Mouse (Mus musculus) hindbrain, embryonic 13.5 days (tissue): ENCODE results near the gene Slc5a4a. TPM values are rescaled to one million over a fixed set of nuclear protein-coding genes. Genes with fewer than 3 reads are reported as not detected.

Source experiments
- ATAC-seq: fragments of 200-750 bp; cut with Nextera tagmentation; 2 replicates; pipeline ENCODE4 v1.8.0; 2017; ENCODE audit warnings: moderate TSS enrichment; ENCODE audit not compliant: low FRiP score
- H3K27ac ChIP-seq: fragments of 300-500 bp; sonication (generic); 2 replicates; pipeline ENCODE4 v1.5.1; 2015; ENCODE audit warnings: inconsistent platforms, mild to moderate bottlenecking, moderate library complexity
- H3K27me3 ChIP-seq: fragments of 300-500 bp; sonication (generic); 2 replicates; pipeline ENCODE4 v1.6.1; 2015; ENCODE audit warnings: mild to moderate bottlenecking, inconsistent platforms
- H3K36me3 ChIP-seq: fragments of 300-500 bp; sonication (generic); 2 replicates; pipeline ENCODE4 v1.6.1; 2015; ENCODE audit warnings: mild to moderate bottlenecking, inconsistent platforms
- H3K4me1 ChIP-seq: fragments of 300-500 bp; sonication (generic); replicated peaks from 2 replicates; pipeline ENCODE4 v1.6.1; 2015; ENCODE audit warnings: inconsistent platforms
- H3K4me2 ChIP-seq: fragments of 300-500 bp; sonication (generic); 2 replicates; pipeline ENCODE4 v1.6.1; 2015; ENCODE audit warnings: inconsistent platforms, mild to moderate bottlenecking, moderate library complexity
- H3K4me3 ChIP-seq: fragments of 300-500 bp; sonication (generic); 2 replicates; pipeline ENCODE4 v1.5.1; 2015; ENCODE audit warnings: mild to moderate bottlenecking, inconsistent platforms
- H3K9ac ChIP-seq: fragments of 300-500 bp; sonication (generic); 2 replicates; pipeline ENCODE4 v1.6.1; 2015; ENCODE audit warnings: mild to moderate bottlenecking, inconsistent platforms
- H3K9me3 ChIP-seq: fragments of 300-500 bp; sonication (generic); 2 replicates; pipeline ENCODE4 v1.6.1; 2016; ENCODE audit warnings: inconsistent platforms
- WGBS: fragments of 180-500 bp; shearing (Covaris S2); methylation state at CpG from one replicate; pipeline ENCODE4 v1.1.7; 2015; 5-methylcytosine and 5-hydroxymethylcytosine counted together
- polyA plus RNA-seq: library from polyadenylated mRNA; unstranded; fragments of >200 nt; fragmentation: Nextera tagmentation; extraction: Ambion mirVana; gene quantifications from 2 replicates; pipeline ENCODE4 v1.2.1, GENCODE M21; 2015

The Slc5a4a gene
- polyA plus RNA-seq, 1 experiment from 2014 or later, result not detected

DNA sequence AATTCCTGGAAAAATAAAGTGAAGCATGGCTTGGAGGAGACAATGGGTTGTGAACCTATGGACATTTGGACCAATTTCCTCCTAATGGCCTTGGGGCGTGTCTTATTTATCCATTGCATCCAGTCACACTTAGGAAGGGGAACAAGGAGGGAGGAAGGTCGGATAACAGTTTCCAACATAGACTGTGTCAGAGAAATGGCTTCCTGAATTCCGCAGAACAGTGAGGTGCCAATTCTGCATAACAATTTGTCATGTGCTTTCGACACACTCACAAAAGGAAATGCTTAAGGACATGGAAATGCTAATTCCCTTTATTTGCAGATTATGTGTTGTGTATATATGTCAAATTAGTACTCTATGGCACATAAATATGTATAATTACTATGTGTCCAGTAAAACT, 38.0 kb downstream of the Slc5a4a start:
- Histone ChIP-seq H3K4me1 (no peaks in the 10 kb centered on the region), H3K36me3 (no peaks in the 10 kb centered on the region), H3K9me3 (no peaks in the 10 kb centered on the region), H3K4me3 (no peak overlapping the region), H3K27ac (no peak overlapping the region), H3K27me3 (no peaks in the 10 kb centered on the region), H3K4me2 (no peak overlapping the region), H3K9ac (no peak overlapping the region)
- 82% methylated on average over 4 of the region's 4 CpGs for WGBS
- no peak for ATAC-seq

GRCm38 (mm10) chr10:76188010-76188409, 40.8 kb downstream of the Slc5a4a start:
- WGBS, result 98% methylated on average over 1 of the region's 1 CpGs
- no peak for ATAC-seq
- no peaks in the 10 kb centered on the region for H3K9me3 ChIP-seq
- H3K9ac ChIP-seq, result no peak overlapping the region
- H3K27me3 ChIP-seq, result no peaks in the 10 kb centered on the region
- H3K27ac ChIP-seq, result no peak overlapping the region
- no peak overlapping the region for H3K4me2 ChIP-seq
- H3K4me1 ChIP-seq, result no peaks in the 10 kb centered on the region
- no peak overlapping the region for H3K4me3 ChIP-seq
- H3K36me3 ChIP-seq, result no peaks in the 10 kb centered on the region

- no peak for ATAC-seq
These were observed 54.2 kb downstream of the Slc5a4a start for GRCm38 (mm10) chr10:76201416-76201815.

DNA sequence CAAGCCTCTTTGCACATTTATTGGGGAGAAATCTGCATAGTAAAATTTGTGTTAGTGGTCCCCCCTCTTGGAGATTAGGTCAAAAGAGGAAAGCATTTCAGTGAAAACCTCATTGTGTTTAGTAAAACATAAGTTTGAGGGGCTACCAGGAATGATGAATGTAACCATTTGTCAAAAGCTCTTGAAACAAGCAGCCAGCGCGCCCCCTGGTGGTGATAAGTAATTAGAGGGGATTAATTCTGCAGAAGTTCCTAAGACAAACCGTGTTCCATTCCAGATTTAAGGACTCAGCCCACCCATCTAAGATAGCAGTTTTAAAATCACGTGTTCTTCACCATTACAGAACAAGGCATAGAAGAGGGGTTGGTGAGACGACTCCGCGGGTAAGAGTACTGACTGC, 54.7 kb downstream of the Slc5a4a start:
- Histone ChIP-seq H3K36me3 (peaks cover 16% of the 10 kb centered on the region), H3K9ac (no peak overlapping the region), H3K9me3 (no peaks in the 10 kb centered on the region), H3K27ac (no peak overlapping the region), H3K4me1 (no peaks in the 10 kb centered on the region), H3K27me3 (no peaks in the 10 kb centered on the region), H3K4me3 (no peak overlapping the region), H3K4me2 (no peak overlapping the region)
- 20% methylated on average over 7 of the region's 7 CpGs for WGBS
- no peak for ATAC-seq

More at GRCm38 (mm10) chr10:76201416-76201815, 54.2 kb downstream of the Slc5a4a start:
- Histone ChIP-seq H3K36me3 (peaks cover 10% of the 10 kb centered on the region), H3K9me3 (no peaks in the 10 kb centered on the region), H3K9ac (no peak overlapping the region), H3K4me2 (no peak overlapping the region), H3K27ac (no peak overlapping the region), H3K4me1 (no peaks in the 10 kb centered on the region), H3K4me3 (no peak overlapping the region), H3K27me3 (no peaks in the 10 kb centered on the region)
- WGBS, result 90% methylated on average over 3 of the region's 3 CpGs

GRCm38 (mm10) chr10:76203798-76204283, 56.6 kb downstream of the Slc5a4a start:
- H3K4me2 ChIP-seq, result peak overlapping the region; percentile 54
- H3K4me1 ChIP-seq, result no peaks in the 10 kb centered on the region
- H3K4me3 ChIP-seq, result peak overlapping the region; percentile 34
- 0 out of 2 replicates have a peak, but pooled peaks have one; percentile 45 for ATAC-seq
- WGBS, result 14% methylated on average over 17 of the region's 18 CpGs
- peaks cover 34% of the 10 kb centered on the region for H3K36me3 ChIP-seq
- H3K27me3 ChIP-seq, result no peaks in the 10 kb centered on the region
- no peaks in the 10 kb centered on the region for H3K9me3 ChIP-seq
- peak overlapping the region; percentile 59 for H3K9ac ChIP-seq
- H3K27ac ChIP-seq, result no peak overlapping the region

GRCm38 (mm10) chr10:76207262-76207796, 60.1 kb downstream of the Slc5a4a start:
- Histone ChIP-seq H3K36me3 (peaks cover 68% of the 10 kb centered on the region), H3K9ac (no peak overlapping the region), H3K4me2 (no peak overlapping the region), H3K4me3 (no peak overlapping the region), H3K9me3 (no peaks in the 10 kb centered on the region), H3K27ac (no peak overlapping the region), H3K27me3 (no peaks in the 10 kb centered on the region), H3K4me1 (no peaks in the 10 kb centered on the region)
- 93% methylated on average over 13 of the region's 13 CpGs for WGBS
- no peak for ATAC-seq

GRCm38 (mm10) chr10:76209241-76209640, 62.0 kb downstream of the Slc5a4a start:
- H3K36me3 ChIP-seq, result peaks cover 87% of the 10 kb centered on the region
- WGBS, result 88% methylated on average over 8 of the region's 8 CpGs

DNA sequence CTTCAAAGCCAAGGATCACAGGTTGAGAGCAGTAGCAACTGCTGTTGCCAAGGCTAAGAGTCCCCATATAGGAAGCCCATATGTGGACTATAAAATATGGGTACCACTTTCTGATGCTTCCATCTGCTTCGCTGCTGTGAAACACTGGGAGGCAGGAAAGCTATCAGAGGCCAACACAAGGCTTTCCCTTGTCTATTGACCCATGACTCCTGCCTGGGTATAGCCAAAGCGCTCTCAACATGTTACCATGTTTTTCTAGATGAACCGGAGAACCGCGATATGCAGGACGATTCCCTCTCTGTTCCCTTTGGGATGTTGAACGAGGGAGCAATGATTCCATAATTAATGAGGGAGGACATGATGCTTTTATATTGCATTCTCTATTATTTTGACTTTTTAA, 63.6 kb downstream of the Slc5a4a start:
- Histone ChIP-seq H3K4me2 (no peak overlapping the region), H3K9ac (no peak overlapping the region), H3K27me3 (no peaks in the 10 kb centered on the region), H3K27ac (no peak overlapping the region), H3K4me3 (no peak overlapping the region), H3K9me3 (peaks cover 15% of the 10 kb centered on the region; the same call in 1 of the 2 replicates), H3K4me1 (no peaks in the 10 kb centered on the region), H3K36me3 (peaks cover 98% of the 10 kb centered on the region)
- 95% methylated on average over 7 of the region's 7 CpGs for WGBS
- ATAC-seq, result no peak

More at GRCm38 (mm10) chr10:76209241-76209640, 62.0 kb downstream of the Slc5a4a start:
- Histone ChIP-seq H3K9ac (no peak overlapping the region), H3K27me3 (no peaks in the 10 kb centered on the region), H3K4me2 (no peak overlapping the region), H3K9me3 (no peaks in the 10 kb centered on the region), H3K27ac (no peak overlapping the region), H3K4me3 (no peak overlapping the region), H3K4me1 (no peaks in the 10 kb centered on the region)
- no peak for ATAC-seq

DNA sequence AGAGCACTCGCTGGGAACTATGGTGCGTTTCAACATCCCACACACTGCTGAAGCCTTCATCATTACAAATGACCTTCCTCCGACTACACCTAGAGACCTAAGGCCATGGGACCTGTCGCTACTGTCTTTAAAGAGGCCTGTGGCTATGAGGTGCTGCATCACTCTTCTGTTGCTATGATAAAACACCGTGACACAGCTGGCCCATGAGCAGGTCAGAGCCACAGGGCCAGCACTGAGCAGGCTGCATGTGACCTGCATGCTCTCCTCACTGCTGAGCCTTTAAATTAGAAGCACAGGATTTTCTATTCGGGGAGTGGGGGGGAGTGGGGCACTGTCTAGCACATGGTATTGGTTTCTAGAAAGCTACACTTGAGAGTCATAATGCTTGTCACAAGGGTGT, 64.9 kb downstream of the Slc5a4a start:
- no peaks in the 10 kb centered on the region for H3K27me3 ChIP-seq
- no peak overlapping the region for H3K9ac ChIP-seq
- 93% methylated on average over 6 of the region's 6 CpGs for WGBS
- no peak for ATAC-seq
- H3K4me3 ChIP-seq, result no peak overlapping the region
- no peak overlapping the region for H3K4me2 ChIP-seq
- H3K27ac ChIP-seq, result no peak overlapping the region
- H3K4me1 ChIP-seq, result no peaks in the 10 kb centered on the region
- H3K9me3 ChIP-seq, result peaks cover 18% of the 10 kb centered on the region; the same call in 1 of the 2 replicates
- H3K36me3 ChIP-seq, result peaks cover 98% of the 10 kb centered on the region

GRCm38 (mm10) chr10:76214161-76214560, 66.9 kb downstream of the Slc5a4a start:
- Histone ChIP-seq H3K36me3 (peaks cover 98% of the 10 kb centered on the region), H3K27ac (no peak overlapping the region), H3K27me3 (no peaks in the 10 kb centered on the region), H3K9ac (no peak overlapping the region), H3K9me3 (peaks cover 18% of the 10 kb centered on the region; the same call in 1 of the 2 replicates), H3K4me1 (no peaks in the 10 kb centered on the region), H3K4me2 (no peak overlapping the region), H3K4me3 (no peak overlapping the region)
- no peak for ATAC-seq
- 93% methylated on average over 4 of the region's 4 CpGs for WGBS

- peaks cover 100% of the 10 kb centered on the region for H3K36me3 ChIP-seq
- peaks cover 18% of the 10 kb centered on the region; the same call in 1 of the 2 replicates for H3K9me3 ChIP-seq
- no peaks in the 10 kb centered on the region for H3K4me1 ChIP-seq
- H3K4me2 ChIP-seq, result no peak overlapping the region
- H3K9ac ChIP-seq, result no peak overlapping the region
- no peak overlapping the region for H3K27ac ChIP-seq
- H3K4me3 ChIP-seq, result no peak overlapping the region
- WGBS, result 97% methylated on average over 17 of the region's 17 CpGs
- no peak for ATAC-seq
- no peaks in the 10 kb centered on the region for H3K27me3 ChIP-seq
These were observed 69.8 kb downstream of the Slc5a4a start for GRCm38 (mm10) chr10:76217056-76217455.

GRCm38 (mm10) chr10:76218240-76218639, 71.0 kb downstream of the Slc5a4a start:
- H3K9ac ChIP-seq, result no peak overlapping the region
- no peaks in the 10 kb centered on the region for H3K27me3 ChIP-seq
- H3K4me2 ChIP-seq, result no peak overlapping the region
- H3K36me3 ChIP-seq, result peaks cover 100% of the 10 kb centered on the region
- no peak overlapping the region for H3K4me3 ChIP-seq
- H3K9me3 ChIP-seq, result peaks cover 18% of the 10 kb centered on the region; the same call in 1 of the 2 replicates
- H3K27ac ChIP-seq, result no peak overlapping the region
- 84% methylated on average over 9 of the region's 9 CpGs for WGBS
- H3K4me1 ChIP-seq, result no peaks in the 10 kb centered on the region
- ATAC-seq, result no peak

- H3K4me3 ChIP-seq, result no peak overlapping the region
- no peaks in the 10 kb centered on the region for H3K9me3 ChIP-seq
- H3K36me3 ChIP-seq, result peaks cover 63% of the 10 kb centered on the region
- no peak overlapping the region for H3K4me2 ChIP-seq
- ATAC-seq, result no peak
- 93% methylated on average over 11 of the region's 11 CpGs for whole genome bisulfite sequencing
- H3K27me3 ChIP-seq, result no peaks in the 10 kb centered on the region
- H3K9ac ChIP-seq, result no peak overlapping the region
- no peaks in the 10 kb centered on the region for H3K4me1 ChIP-seq
- H3K27ac ChIP-seq, result no peak overlapping the region
These were observed 78.7 kb downstream of the Slc5a4a start for GRCm38 (mm10) chr10:76225944-76226343.
